Mouse (Mus musculus) skeletal muscle tissue, adult 2 months (tissue): ENCODE data around the gene Gm42957.
"Not testable (repeated sequence)": the region's sequence is repeated elsewhere in the genome, so short reads cannot be mapped to it uniquely, and the experiment has no call there.

Source experiments
- DNase-seq: peaks from one replicate; pipeline ENCODE4 v3.0.0-alpha.2; 2012; ENCODE audit warnings: low read depth, low spot score

The Gm42957 gene

GRCm38 (mm10) chr3:96617941-96618340, 17.3 kb upstream of the Gm42957 start:
- DNase-seq: no peak

GRCm38 (mm10) chr3:96623201-96623600, 12.1 kb upstream of the Gm42957 start:
- no peak for DNase-seq

- DNase-seq: peak; percentile 97
These were observed 5.3 kb upstream of the Gm42957 start, which contains the start of gene Rbm8a for GRCm38 (mm10) chr3:96629729-96630600. Gene Rbm8a, plus strand, starts transcription at chr3:96629933.

- no peak for DNase-seq
These were observed 3.2 kb upstream of the Gm42957 start for GRCm38 (mm10) chr3:96632058-96632457.

GRCm38 (mm10) chr3:96634015-96634414, 1.3 kb upstream of the Gm42957 start:
- DNase-seq: no peak

GRCm38 (mm10) chr3:96635906-96636305, 632 bp downstream of the Gm42957 start:
- no peak for DNase-seq

- no peak for DNase-seq
These were observed 1.2 kb downstream of the Gm42957 start for GRCm38 (mm10) chr3:96636448-96636847.

- DNase-seq: peak; percentile 28
These were observed 3.9 kb downstream of the Gm42957 start for GRCm38 (mm10) chr3:96639219-96639618.

- DNase-seq: no peak
These were observed 9.9 kb downstream of the Gm42957 start, which contains the start of gene Itga10 for GRCm38 (mm10) chr3:96645018-96645649. Gene Itga10, plus strand, starts transcription at chr3:96645584.

GRCm38 (mm10) chr3:96647365-96647764, 12.1 kb downstream of the Gm42957 start:
- no peak for DNase-seq

GRCm38 (mm10) chr3:96660901-96661300, 25.6 kb downstream of the Gm42957 start:
- no peak for DNase-seq

- no peak for DNase-seq
These were observed 27.6 kb downstream of the Gm42957 start for GRCm38 (mm10) chr3:96662731-96663316.

GRCm38 (mm10) chr3:96663432-96664239, 28.4 kb downstream of the Gm42957 start:
- peak; percentile 68 for DNase-seq

- not testable (repeated sequence) for DNase-seq
These were observed 30.6 kb downstream of the Gm42957 start for GRCm38 (mm10) chr3:96665732-96666363.

- DNase-seq: no peak
These were observed 31.6 kb downstream of the Gm42957 start for GRCm38 (mm10) chr3:96666916-96667315.

GRCm38 (mm10) chr3:96667316-96667715, 32.0 kb downstream of the Gm42957 start:
- no peak for DNase-seq

GRCm38 (mm10) chr3:96668424-96669067, 33.3 kb downstream of the Gm42957 start:
- no peak for DNase-seq

GRCm38 (mm10) chr3:96669727-96670468, 34.6 kb downstream of the Gm42957 start, which contains the start of gene Ankrd35:
Gene Ankrd35, plus strand, starts transcription at chr3:96670131.
- DNase-seq: peak; percentile 81

GRCm38 (mm10) chr3:96671519-96671918, 36.2 kb downstream of the Gm42957 start:
- DNase-seq: no peak

GRCm38 (mm10) chr3:96673514-96673913, 38.2 kb downstream of the Gm42957 start:
- no peak for DNase-seq
